Mouse (Mus musculus) stomach, postnatal 0 days (tissue): ENCODE measurements at regions not wholly inside any gene's neighbourhood (a gene's known extent, or its start where the extent isn't known, plus 50 kb on each side); places are given as distances from the start of the nearest gene placed in this dataset.

ENCODE experiments used
- ATAC-seq: fragments of 200-750 bp; cut with Nextera tagmentation; 2 replicates; pipeline ENCODE4 v1.8.0; 2017; ENCODE audit not compliant: low FRiP score, low TSS enrichment
- DNase-seq: peaks from one replicate; pipeline ENCODE4 v3.0.0-alpha.2; 2016; ENCODE audit warnings: low spot score
- H3K27ac ChIP-seq: fragments of 300-500 bp; sonication (generic); replicated peaks from 2 replicates; pipeline ENCODE4 v1.5.1; 2014; ENCODE audit warnings: mild to moderate bottlenecking, control low read depth
- H3K27me3 ChIP-seq: fragments of 300-500 bp; sonication (generic); 2 replicates; pipeline ENCODE4 v1.6.1; 2014; ENCODE audit warnings: low read length; ENCODE audit not compliant: control insufficient read depth, insufficient read depth
- H3K36me3 ChIP-seq: fragments of 300-500 bp; sonication (generic); 2 replicates; pipeline ENCODE4 v1.6.1; 2014; ENCODE audit warnings: low read length, mixed read lengths; ENCODE audit not compliant: control insufficient read depth, insufficient read depth
- H3K4me1 ChIP-seq: fragments of 300-500 bp; sonication (generic); replicated peaks from 2 replicates; pipeline ENCODE4 v1.6.1; 2014; ENCODE audit warnings: antibody characterized with exemption; ENCODE audit not compliant: control insufficient read depth, insufficient read depth
- H3K4me2 ChIP-seq: fragments of 300-500 bp; sonication (generic); replicated peaks from 2 replicates; pipeline ENCODE4 v1.6.1; 2014; ENCODE audit warnings: low read depth, mild to moderate bottlenecking, control low read depth, moderate library complexity
- H3K4me3 ChIP-seq: fragments of 300-500 bp; sonication (generic); 2 replicates; pipeline ENCODE4 v1.5.1; 2014; ENCODE audit warnings: low read depth, low read length, control low read depth
- H3K9ac ChIP-seq: fragments of 300-500 bp; sonication (generic); 2 replicates; pipeline ENCODE4 v1.6.1; 2014; ENCODE audit warnings: mild to moderate bottlenecking, low read length, control low read depth, mixed read lengths
- H3K9me3 ChIP-seq: fragments of 300-500 bp; sonication (generic); 2 replicates; pipeline ENCODE4 v1.6.1; 2016; ENCODE audit warnings: low read length; ENCODE audit not compliant: control insufficient read depth
- CTCF ChIP-seq: IDR thresholded peaks from 2 replicates; pipeline ENCODE4 v1.5.1; 2016; ENCODE audit warnings: antibody characterized with exemption, low read depth, mild to moderate bottlenecking, moderate library complexity
- EP300 ChIP-seq: optimal IDR thresholded peaks from 2 replicates; pipeline ENCODE3; 2016; ENCODE audit warnings: antibody characterized with exemption
- WGBS: fragments of 180-500 bp; shearing (Covaris S2); extraction: QIAGEN DNeasy Blood & Tissue Kit; methylation state at CpG from one replicate; pipeline ENCODE4 v1.1.7; 2014; 5-methylcytosine and 5-hydroxymethylcytosine counted together

- Histone ChIP-seq H3K27me3 (no peaks in the 10 kb centered on the region), H3K9me3 (no peaks in the 10 kb centered on the region), H3K4me1 (no peaks in the 10 kb centered on the region), H3K4me2 (no peak overlapping the region), H3K9ac (no peak overlapping the region), H3K36me3 (no peaks in the 10 kb centered on the region), H3K27ac (no peak overlapping the region), H3K4me3 (no peak overlapping the region)
- no peak for TF ChIP-seq CTCF
- TF ChIP-seq EP300 = no peak
- DNase-seq (no peak), ATAC-seq (no peak)
- 96% methylated on average over 10 of the region's 10 CpGs for WGBS
Measured at GRCm38 (mm10) chr13:97503955-97504739, 256.3 kb downstream of the Gm10260 start.

DNA sequence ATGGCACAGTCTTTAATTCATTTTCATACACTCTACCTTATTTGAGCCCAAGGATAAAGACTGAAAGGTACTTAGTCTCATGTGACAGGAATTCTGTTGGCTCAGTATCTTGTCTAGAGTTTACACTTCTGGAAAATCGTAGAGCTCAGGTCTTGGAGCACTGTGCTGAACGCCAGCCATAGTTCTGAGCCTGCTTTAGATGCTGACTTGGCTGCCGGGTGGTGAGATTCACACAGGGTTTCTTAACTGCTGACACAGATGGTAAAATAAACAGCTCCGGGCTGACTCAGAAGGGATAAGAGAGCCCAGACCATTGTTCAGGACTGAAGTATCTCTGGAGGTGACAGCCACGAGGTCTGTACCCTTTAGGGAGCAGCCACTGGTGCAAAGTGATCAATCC, 257.0 kb downstream of the Gm10260 start:
- no peaks in the 10 kb centered on the region for H3K36me3 ChIP-seq
- no peak for ATAC-seq
- DNase-seq = no peak
- no peaks in the 10 kb centered on the region for H3K9me3 ChIP-seq
- TF ChIP-seq EP300 (no peak), CTCF (no peak)
- WGBS = 43% methylated on average over 5 of the region's 5 CpGs
- no peak overlapping the region for H3K9ac ChIP-seq
- H3K4me1 ChIP-seq = no peaks in the 10 kb centered on the region
- no peak overlapping the region for H3K4me2 ChIP-seq
- no peaks in the 10 kb centered on the region for H3K27me3 ChIP-seq
- no peak overlapping the region for H3K27ac ChIP-seq
- H3K4me3 ChIP-seq = no peak overlapping the region

DNA sequence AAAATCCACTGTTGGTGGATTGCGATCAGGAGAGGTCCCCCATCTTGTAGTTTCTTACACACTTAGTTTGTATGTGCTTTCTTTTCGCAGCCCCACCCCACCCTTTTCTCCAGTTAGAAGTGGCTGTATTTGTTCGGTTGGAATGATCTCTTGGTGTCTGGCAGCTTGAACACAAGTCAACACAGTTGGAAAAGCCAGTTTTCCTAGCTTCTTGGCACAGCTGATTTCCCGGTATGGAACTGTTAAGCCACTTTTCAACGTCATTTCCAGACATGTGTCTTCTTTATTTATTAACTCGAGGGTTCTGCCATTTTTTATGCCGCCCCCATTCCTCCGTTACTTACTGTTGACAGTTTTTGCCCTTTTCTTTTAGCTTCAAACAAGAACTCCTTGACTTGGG, 259.2 kb downstream of the Enc1 start:
- no peak for TF ChIP-seq CTCF
- no peak for TF ChIP-seq EP300

DNA sequence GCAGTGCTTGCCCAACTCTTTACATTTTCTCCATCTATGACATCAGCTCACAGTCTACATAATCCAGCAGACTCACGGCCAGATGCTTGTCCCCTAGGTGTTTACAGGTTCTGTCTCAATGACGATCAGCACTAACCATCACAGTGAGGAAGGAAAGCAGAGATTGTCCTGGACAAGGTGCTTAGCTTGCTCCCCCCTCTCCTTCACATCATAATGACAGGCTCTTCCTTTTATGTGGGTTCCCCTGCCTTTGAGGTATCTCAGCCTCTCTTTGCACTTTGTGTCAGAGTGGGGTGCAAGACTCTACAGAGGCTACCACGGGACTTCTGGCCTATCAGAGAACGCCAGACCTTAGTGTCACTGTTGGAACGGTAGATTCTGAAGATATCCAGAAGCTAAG, 258.1 kb downstream of the Enc1 start:
- Histone ChIP-seq H3K4me2 (no peak overlapping the region), H3K4me3 (no peak overlapping the region), H3K4me1 (no peaks in the 10 kb centered on the region), H3K9me3 (no peaks in the 10 kb centered on the region), H3K36me3 (no peaks in the 10 kb centered on the region), H3K9ac (no peak overlapping the region), H3K27me3 (no peaks in the 10 kb centered on the region), H3K27ac (no peak overlapping the region)
- no peak for TF ChIP-seq CTCF
- no peak for TF ChIP-seq EP300
- 74% methylated on average over 5 of the region's 5 CpGs for WGBS
- ATAC-seq = no peak
- no peak for DNase-seq

More for the DNA sequence above, 259.2 kb downstream of the Enc1 start:
- no peaks in the 10 kb centered on the region for H3K9me3 ChIP-seq
- H3K36me3 ChIP-seq = no peaks in the 10 kb centered on the region
- H3K27me3 ChIP-seq = no peaks in the 10 kb centered on the region
- H3K9ac ChIP-seq = no peak overlapping the region
- H3K27ac ChIP-seq = no peak overlapping the region
- H3K4me1 ChIP-seq = no peaks in the 10 kb centered on the region
- H3K4me3 ChIP-seq = no peak overlapping the region
- WGBS = 52% methylated on average over 8 of the region's 8 CpGs
- DNase-seq = no peak
- no peak overlapping the region for H3K4me2 ChIP-seq
- ATAC-seq = no peak

GRCm38 (mm10) chr13:97497928-97498327, 257.0 kb downstream of the Enc1 start:
- ATAC-seq = no peak
- Histone ChIP-seq H3K27me3 (no peaks in the 10 kb centered on the region), H3K4me1 (no peaks in the 10 kb centered on the region), H3K27ac (no peak overlapping the region), H3K9me3 (no peaks in the 10 kb centered on the region), H3K36me3 (no peaks in the 10 kb centered on the region), H3K4me2 (no peak overlapping the region), H3K4me3 (no peak overlapping the region), H3K9ac (no peak overlapping the region)
- DNase-seq = no peak
- TF ChIP-seq EP300 (no peak), CTCF (no peak)
- 80% methylated on average over 5 of the region's 5 CpGs for WGBS

- Histone ChIP-seq H3K27ac (no peak overlapping the region), H3K4me3 (no peak overlapping the region), H3K27me3 (no peaks in the 10 kb centered on the region), H3K9me3 (no peaks in the 10 kb centered on the region), H3K4me2 (no peak overlapping the region), H3K4me1 (no peaks in the 10 kb centered on the region), H3K36me3 (no peaks in the 10 kb centered on the region), H3K9ac (no peak overlapping the region)
- no peak for TF ChIP-seq CTCF
- no peak for TF ChIP-seq EP300
- ATAC-seq (no peak), DNase-seq (no peak)
- WGBS = 86% methylated on average over 2 of the region's 2 CpGs
Measured at GRCm38 (mm10) chr13:97494770-97495169, 253.9 kb downstream of the Enc1 start.
